Mouse (Mus musculus): ENCODE data around the gene Fstl4. TPM values are rescaled to one million over a fixed set of nuclear protein-coding genes. Genes with fewer than 3 reads are reported as not detected.

Gene Fstl4
- polyA plus RNA-seq, 1 experiment = 0.49 TPM

DNA sequence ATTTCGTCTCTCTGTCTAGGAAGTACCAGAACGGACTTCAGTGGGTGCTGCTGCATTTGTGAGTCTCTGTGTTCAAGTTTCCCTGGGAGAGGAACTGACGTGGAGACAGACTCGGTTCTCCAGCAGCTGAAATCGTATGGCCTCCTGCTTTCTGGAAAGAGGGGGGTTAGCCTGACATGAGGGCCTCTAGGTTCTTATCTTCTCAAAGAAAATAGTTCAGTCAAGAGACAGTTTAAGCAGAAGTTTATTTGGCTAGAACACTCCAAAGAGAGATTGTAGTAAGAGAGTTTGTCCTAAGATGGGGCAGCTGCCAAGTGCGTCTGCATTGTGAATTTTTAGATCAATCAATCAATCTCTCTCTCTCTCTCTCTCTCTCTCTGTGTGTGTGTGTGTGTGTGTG is 362.2 kb downstream of the Fstl4 start:
- no peak overlapping the region for H3K27ac ChIP-seq (ENCODE audit: insufficient read depth, low read depth, low read length)
- H3K4me1 ChIP-seq (ENCODE audit: control insufficient read depth, insufficient read depth, insufficient read length, low read length) = no peaks in the 10 kb centered on the region
- WGBS = 60% methylated on average over 6 of the region's 6 CpGs
- no peak overlapping the region for H3K4me3 ChIP-seq (ENCODE audit: low read depth, low read length)
- H3K36me3 ChIP-seq (ENCODE audit: control insufficient read depth, insufficient read depth, low read length) = no peaks in the 10 kb centered on the region
- no peaks in the 10 kb centered on the region for H3K27me3 ChIP-seq (ENCODE audit: control insufficient read depth, insufficient read depth, low read length)
- no peak for TF ChIP-seq CTCF (IDR thresholded peaks at IDR 0.05; ENCODE audit: extremely low read depth, insufficient read length, insufficient replicate concordance, low read depth, low read length)

DNA sequence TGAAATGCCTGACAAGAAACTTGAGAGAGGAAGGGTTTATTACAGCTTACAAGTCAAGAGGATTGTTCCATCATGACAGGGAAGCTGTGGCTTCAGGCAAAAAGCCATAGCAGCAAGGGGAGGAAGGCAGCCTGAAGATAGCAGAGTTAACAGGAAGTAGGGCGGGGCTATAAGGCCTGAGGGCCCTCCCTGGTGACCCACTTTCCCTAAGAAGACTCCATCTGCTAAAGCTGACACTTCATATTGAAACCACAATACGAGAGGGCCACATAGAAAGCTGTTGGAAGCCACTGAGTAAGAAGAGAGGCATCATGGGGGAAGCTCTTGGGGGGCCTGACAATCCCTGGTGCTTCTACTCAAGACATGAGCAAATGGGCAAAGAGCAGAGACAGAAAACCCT is 364.2 kb downstream of the Fstl4 start:
- Histone ChIP-seq H3K36me3 (ENCODE audit: control insufficient read depth, insufficient read depth, low read length) (no peaks in the 10 kb centered on the region), H3K27me3 (ENCODE audit: control insufficient read depth, insufficient read depth, low read length) (no peaks in the 10 kb centered on the region), H3K4me1 (ENCODE audit: control insufficient read depth, insufficient read depth, insufficient read length, low read length) (no peaks in the 10 kb centered on the region), H3K27ac (ENCODE audit: insufficient read depth, low read depth, low read length) (no peak overlapping the region), H3K4me3 (ENCODE audit: low read depth, low read length) (no peak overlapping the region)
- no peak for TF ChIP-seq POLR2A (IDR thresholded peaks at IDR 0.05; ENCODE audit: low read depth, low read length)
- no peak for TF ChIP-seq CTCF (IDR thresholded peaks at IDR 0.05; ENCODE audit: extremely low read depth, insufficient read length, insufficient replicate concordance, low read depth, low read length)
- WGBS = 64% methylated on average over 2 of the region's 2 CpGs

DNA sequence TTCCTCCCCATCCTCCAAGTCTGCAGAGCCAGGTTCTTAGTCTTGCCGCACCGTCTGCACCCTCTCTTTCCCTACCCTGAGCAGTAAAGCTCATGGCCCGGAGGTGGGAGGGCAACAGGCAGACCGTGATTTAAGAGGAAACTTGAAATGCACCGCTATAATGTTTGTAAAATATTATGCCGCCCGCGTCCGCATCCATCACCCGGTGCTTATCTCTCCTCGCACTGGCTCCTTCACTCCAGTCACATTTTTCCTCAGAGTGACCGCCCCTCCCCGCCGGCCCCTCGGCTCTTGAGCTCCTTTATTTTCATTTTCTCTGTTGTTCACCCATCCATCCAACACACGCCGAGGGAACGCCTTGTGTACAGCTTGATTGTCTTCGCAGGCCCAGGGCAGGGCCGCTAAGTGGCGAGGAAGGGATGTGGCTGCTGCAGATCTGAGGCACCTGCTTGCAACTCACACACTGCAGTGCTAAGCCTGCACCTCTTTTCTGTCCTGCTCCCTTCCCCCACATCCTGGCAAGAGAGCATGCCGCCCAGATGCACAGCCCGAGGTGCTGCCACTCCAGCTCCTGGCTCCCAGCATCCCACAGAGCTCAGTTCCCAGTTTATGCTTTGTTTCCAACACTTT is 368.1 kb downstream of the Fstl4 start:
- H3K36me3 ChIP-seq (ENCODE audit: control insufficient read depth, insufficient read depth, low read length) = no peaks in the 10 kb centered on the region
- no peaks in the 10 kb centered on the region for H3K27me3 ChIP-seq (ENCODE audit: control insufficient read depth, insufficient read depth, low read length)
- WGBS = 37% methylated on average over 23 of the region's 23 CpGs
- H3K4me3 ChIP-seq (ENCODE audit: low read depth, low read length) = no peak overlapping the region
- H3K27ac ChIP-seq (ENCODE audit: insufficient read depth, low read depth, low read length) = no peak overlapping the region
- TF ChIP-seq POLR2A (IDR thresholded peaks at IDR 0.05; ENCODE audit: low read depth, low read length) (no peak), CTCF (IDR thresholded peaks at IDR 0.05; ENCODE audit: extremely low read depth, insufficient read length, insufficient replicate concordance, low read depth, low read length) (no peak)
- H3K4me1 ChIP-seq (ENCODE audit: control insufficient read depth, insufficient read depth, insufficient read length, low read length) = no peaks in the 10 kb centered on the region

DNA sequence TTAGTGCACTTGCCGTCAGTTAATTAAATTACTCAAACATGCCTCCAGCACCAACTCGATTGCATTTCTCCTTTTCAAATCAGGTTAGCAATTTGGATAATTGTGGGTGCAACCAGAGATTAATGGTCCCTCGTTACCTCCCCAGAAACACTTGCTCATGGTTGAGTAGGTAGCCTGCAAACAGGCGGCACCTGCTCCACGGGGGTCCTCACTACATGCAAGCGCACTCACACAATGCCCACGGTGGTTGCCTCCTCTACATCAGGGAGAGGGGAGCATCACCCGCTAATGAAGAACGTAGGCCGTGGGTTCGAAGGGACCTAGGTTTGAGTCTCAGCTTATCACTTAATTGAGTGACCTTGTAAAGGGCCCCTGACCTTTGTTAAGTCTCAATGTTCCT is 371.9 kb downstream of the Fstl4 start:
- Histone ChIP-seq H3K36me3 (ENCODE audit: control insufficient read depth, insufficient read depth, low read length) (no peaks in the 10 kb centered on the region), H3K27ac (ENCODE audit: insufficient read depth, low read depth, low read length) (no peak overlapping the region), H3K27me3 (ENCODE audit: control insufficient read depth, insufficient read depth, low read length) (no peaks in the 10 kb centered on the region), H3K4me3 (ENCODE audit: low read depth, low read length) (no peak overlapping the region), H3K4me1 (ENCODE audit: control insufficient read depth, insufficient read depth, insufficient read length, low read length) (peaks cover 8% of the 10 kb centered on the region; the same call in 1 of the 2 replicates)
- TF ChIP-seq POLR2A (IDR thresholded peaks at IDR 0.05; ENCODE audit: low read depth, low read length) = no peak
- TF ChIP-seq CTCF (IDR thresholded peaks at IDR 0.05; ENCODE audit: extremely low read depth, insufficient read length, insufficient replicate concordance, low read depth, low read length) = no peak
- WGBS = 90% methylated on average over 11 of the region's 11 CpGs

DNA sequence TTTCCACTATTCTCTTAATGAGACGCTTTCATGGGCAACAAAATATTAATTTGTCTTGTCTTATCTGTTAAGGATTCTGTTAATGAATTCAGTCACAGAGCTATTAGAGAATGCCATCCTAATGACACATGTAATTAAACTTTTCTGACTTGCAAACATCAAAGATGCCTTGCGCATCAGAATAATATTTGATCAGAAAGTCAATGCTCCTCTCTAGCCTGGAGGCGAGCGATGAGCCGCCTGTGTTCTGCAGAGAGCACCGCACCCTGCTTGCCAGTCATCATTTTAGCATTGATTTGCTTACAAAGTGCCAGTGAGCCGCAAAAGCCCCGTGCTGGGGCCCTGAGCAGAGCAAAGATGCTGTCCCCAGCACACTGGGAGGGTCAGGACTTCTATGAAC is 372.9 kb downstream of the Fstl4 start:
- Histone ChIP-seq H3K4me1 (ENCODE audit: control insufficient read depth, insufficient read depth, insufficient read length, low read length) (peaks cover 12% of the 10 kb centered on the region; the same call in 1 of the 2 replicates), H3K36me3 (ENCODE audit: control insufficient read depth, insufficient read depth, low read length) (no peaks in the 10 kb centered on the region)
- 80% methylated on average over 8 of the region's 8 CpGs for WGBS

DNA sequence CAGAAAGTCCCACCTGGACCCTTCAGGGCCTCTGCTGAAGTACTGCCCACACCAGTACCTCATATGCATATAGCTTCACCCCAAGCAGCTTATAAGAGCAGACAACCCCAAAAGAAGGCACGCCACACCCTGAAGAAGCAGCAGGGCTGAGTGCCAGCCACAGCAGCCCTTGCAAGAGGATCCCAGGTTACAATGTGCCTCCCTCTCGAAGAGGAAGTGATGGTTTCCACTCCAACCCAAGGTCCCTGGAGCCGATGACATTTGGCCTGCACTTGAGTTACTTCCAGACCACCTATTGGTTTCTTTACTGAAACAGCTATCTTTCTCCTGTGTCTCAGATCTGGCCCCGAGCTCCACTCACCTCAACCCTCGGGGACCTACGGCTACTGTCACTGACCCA is 373.8 kb downstream of the Fstl4 start:
- Histone ChIP-seq H3K4me3 (ENCODE audit: low read depth, low read length) (no peak overlapping the region), H3K4me1 (ENCODE audit: control insufficient read depth, insufficient read depth, insufficient read length, low read length) (peaks cover 12% of the 10 kb centered on the region; the same call in 1 of the 2 replicates), H3K27me3 (ENCODE audit: control insufficient read depth, insufficient read depth, low read length) (no peaks in the 10 kb centered on the region), H3K36me3 (ENCODE audit: control insufficient read depth, insufficient read depth, low read length) (no peaks in the 10 kb centered on the region), H3K27ac (ENCODE audit: insufficient read depth, low read depth, low read length) (no peak overlapping the region)
- TF ChIP-seq POLR2A (IDR thresholded peaks at IDR 0.05; ENCODE audit: low read depth, low read length) (no peak), CTCF (IDR thresholded peaks at IDR 0.05; ENCODE audit: extremely low read depth, insufficient read length, insufficient replicate concordance, low read depth, low read length) (no peak)
- 79% methylated on average over 6 of the region's 6 CpGs for WGBS

More for the DNA sequence above, 372.9 kb downstream of the Fstl4 start:
- H3K27me3 ChIP-seq (ENCODE audit: control insufficient read depth, insufficient read depth, low read length) = no peaks in the 10 kb centered on the region
- no peak overlapping the region for H3K4me3 ChIP-seq (ENCODE audit: low read depth, low read length)
- TF ChIP-seq POLR2A (IDR thresholded peaks at IDR 0.05; ENCODE audit: low read depth, low read length) = no peak
- TF ChIP-seq CTCF (IDR thresholded peaks at IDR 0.05; ENCODE audit: extremely low read depth, insufficient read length, insufficient replicate concordance, low read depth, low read length) = no peak
- H3K27ac ChIP-seq (ENCODE audit: insufficient read depth, low read depth, low read length) = no peak overlapping the region

DNA sequence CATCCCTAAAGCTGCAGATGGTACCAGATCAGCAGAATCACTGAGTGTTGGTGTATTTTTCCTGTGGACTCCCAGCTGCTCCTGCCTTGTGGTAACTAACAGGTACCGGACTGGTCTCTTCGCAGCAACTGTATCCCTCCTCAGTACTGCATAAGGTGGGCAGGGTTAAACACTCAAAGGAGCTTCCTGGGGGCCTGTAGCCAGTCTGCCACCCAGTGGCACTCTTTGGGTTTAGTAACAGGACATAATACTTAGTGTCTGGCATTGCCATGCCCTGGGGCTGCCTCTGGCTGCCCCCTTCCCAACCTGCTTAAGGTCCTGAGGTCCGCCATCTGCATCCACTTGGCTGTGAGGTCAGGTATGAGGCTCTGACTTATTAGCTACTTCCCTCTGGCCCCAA is 375.2 kb downstream of the Fstl4 start:
- Histone ChIP-seq H3K27me3 (ENCODE audit: control insufficient read depth, insufficient read depth, low read length) (no peaks in the 10 kb centered on the region), H3K27ac (ENCODE audit: insufficient read depth, low read depth, low read length) (no peak overlapping the region), H3K4me3 (ENCODE audit: low read depth, low read length) (no peak overlapping the region), H3K36me3 (ENCODE audit: control insufficient read depth, insufficient read depth, low read length) (no peaks in the 10 kb centered on the region), H3K4me1 (ENCODE audit: control insufficient read depth, insufficient read depth, insufficient read length, low read length) (peaks cover 12% of the 10 kb centered on the region; the same call in 1 of the 2 replicates)
- WGBS = 86% methylated on average over 3 of the region's 3 CpGs
- TF ChIP-seq CTCF (IDR thresholded peaks at IDR 0.05; ENCODE audit: extremely low read depth, insufficient read length, insufficient replicate concordance, low read depth, low read length) (no peak), POLR2A (IDR thresholded peaks at IDR 0.05; ENCODE audit: low read depth, low read length) (no peak)
